Mouse (Mus musculus) adrenal gland, postnatal 14 days (tissue): ENCODE measurements at regions not wholly inside any gene's neighbourhood (a gene's known extent, or its start where the extent isn't known, plus 50 kb on each side); places are given as distances from the start of the nearest gene placed in this dataset.

Experiments used
- DNase-seq: peaks from one replicate; pipeline ENCODE4 v3.0.0; 2021; ENCODE audit warnings: mixed read lengths

DNA sequence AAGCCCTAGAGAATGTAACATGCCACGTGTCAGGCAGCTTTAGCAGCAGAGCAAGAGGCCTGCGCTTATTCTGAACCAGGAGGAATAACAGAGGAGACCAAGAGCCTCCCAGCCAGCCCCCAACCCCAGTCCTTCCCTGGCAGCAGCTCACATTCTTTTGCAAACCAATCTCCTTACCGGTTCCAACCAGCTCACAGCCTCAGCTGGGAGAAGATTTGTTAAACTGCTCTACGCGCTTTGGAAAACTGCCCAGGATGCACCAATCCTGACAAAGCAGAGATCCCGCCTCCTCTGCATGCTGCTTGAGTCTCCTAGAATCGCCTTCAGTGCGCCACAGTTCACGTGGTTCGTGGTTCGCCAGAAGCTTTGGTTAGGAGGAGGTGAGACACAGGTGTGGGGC, 51.8 kb downstream of the Gm9376 start:
- DNase-seq: no peak

DNA sequence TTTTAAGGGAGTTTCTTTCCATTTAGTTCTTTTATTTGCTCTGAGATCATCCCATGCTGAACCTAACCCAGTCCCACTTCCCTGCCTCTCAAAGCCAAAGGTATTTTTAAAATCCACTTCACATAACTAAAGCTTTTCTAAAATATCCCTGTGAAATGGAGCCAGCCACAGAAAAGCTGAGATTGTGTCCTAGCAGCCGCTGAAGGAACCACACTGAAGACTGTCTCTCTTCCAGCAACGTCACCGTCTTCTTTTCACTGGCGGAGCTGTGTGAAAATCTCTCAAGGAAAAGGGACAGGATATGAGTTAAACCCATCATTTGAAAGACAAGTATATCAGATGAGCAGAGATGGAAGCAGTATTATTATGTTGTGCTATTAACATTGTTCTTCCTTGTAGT, 53.3 kb downstream of the Gm9376 start:
- no peak for DNase-seq

DNA sequence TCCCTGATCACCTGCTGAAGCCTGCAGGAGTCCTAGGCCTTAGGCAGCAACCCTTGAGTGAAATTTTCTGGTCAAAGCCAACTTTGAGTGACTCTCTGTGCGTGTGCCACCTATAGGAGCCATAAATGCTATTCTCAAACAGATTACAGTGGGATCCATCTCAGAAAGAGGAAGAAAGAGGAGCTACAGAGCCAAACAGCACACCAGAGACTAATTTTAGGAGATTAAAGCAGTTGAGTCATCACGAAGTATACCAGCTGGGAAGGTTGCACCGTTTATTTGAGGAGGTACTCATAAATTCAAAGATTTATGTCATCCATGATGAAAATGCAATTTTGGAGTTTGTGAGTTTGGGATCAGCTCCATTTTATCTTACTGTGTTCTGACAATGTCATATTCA, 54.3 kb downstream of the Gm9376 start:
- DNase-seq: no peak

DNA sequence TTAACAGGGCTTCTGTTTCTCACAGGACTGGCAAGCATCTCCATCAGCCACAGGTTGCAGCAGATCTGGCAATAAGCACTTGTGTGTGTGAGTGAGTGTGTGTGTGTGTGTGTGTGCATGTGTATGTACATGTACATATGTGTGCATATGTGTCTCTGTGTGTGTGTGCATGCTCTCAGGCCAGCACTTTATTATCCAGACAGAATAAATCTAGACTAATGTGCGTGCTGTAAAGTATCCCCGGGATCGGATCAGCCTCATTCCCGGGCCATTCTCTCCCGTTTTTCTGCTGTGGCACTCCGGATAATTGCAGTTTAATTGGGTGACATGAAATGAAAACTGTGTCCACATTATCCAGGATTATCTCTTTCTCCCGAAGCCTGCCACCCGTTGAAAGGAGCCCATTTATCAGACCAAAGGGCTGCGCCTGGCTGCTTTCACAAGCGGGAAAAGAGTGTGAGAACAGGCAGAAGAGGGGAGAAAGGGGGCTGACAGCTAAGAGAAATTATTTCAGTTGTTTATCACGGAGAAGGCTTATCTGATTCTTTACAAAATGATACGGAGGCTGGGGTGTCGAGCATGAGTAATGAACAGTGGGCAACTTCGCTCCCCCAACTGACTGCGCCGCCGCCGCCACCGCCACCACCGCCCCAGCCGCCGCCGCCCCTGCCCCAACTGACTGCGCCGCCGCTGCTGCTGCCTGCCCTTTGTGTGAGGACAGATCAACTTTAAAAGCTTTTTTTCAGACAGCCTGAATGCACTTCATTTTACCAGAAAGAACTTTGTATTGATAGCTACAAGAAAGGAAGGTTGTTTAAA, 55.5 kb downstream of the Gm9376 start:
- DNase-seq: no peak

DNA sequence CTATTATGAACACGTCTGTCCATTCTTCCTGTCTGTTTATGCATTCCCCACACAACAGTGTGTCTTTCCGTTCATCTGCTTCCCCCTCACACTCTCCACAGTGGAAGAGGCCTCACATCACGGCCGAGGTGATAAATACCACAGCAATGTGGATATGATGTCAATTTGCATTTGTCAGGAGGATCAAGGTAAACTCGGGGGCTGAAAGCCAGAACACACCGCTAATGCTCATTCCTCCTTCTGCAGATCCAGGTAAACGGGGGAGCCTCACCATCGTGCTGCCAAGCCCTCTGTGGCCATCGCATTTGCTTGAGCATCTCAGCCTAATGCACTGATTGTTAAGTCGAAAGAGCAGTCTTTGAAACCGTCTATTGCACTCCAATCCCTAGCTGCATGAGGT, 56.1 kb downstream of the Gm9376 start:
- no peak for DNase-seq

DNA sequence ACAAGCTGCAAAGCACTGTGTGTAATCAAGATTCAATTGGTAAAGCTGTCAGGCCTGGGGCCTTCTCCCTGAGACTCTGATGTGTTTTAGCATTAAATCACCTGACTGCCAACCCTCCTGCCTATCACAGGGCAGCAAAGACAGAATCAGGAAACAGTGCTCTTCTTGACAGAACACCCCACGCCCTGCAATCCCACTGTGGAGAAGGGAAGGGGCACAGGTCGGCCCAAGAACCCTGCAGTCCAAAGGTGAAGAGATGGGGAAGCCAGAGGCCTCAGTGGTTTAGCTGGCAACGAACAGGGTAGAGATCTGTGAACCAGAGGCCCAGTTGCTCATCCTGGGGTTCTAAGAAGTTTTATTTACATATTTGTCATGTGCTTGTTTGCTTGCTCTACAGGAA, 71.3 kb downstream of the Gm9376 start:
- no peak for DNase-seq

DNA sequence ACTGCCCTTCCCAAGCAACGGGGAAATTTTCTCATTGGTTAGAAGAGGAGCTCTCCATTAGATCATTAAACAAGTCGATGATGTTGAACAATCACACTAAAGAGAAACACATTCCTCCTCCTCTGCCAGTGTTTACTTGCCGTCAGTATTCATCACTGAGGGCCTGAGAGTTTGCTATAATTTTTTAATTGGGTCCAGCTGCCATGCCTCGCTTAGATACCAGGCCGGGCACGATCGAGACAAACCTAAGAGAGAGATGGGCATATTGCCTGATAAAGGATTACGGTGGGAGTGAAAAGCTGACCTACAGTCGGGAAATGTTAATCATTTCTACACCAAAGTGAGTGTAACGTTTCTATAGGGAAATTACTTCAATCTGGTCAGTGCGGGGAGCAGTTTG, 96.2 kb downstream of the Gm9376 start:
- DNase-seq: no peak

DNA sequence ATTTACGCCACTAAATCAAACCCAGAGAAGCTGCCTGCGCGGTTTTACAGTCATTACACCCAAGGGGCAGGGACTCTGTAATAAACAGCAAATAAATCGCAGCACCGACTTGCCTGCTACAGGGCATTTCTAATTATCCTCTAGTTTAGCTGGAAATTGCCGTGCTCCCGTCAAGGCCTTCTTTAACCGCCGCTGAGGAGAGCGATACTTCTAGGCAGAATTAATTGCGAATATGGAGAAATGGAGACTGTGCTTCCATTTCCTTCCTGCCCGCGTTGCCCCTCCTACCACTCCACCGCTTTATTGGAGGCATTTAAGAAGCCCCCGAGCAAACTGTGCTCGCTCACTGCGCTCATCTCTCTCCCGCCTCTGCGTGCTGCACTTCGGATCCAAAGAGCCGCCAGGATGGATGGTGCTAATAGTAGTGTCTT, 96.6 kb downstream of the Gm9376 start:
- no peak for DNase-seq

DNA sequence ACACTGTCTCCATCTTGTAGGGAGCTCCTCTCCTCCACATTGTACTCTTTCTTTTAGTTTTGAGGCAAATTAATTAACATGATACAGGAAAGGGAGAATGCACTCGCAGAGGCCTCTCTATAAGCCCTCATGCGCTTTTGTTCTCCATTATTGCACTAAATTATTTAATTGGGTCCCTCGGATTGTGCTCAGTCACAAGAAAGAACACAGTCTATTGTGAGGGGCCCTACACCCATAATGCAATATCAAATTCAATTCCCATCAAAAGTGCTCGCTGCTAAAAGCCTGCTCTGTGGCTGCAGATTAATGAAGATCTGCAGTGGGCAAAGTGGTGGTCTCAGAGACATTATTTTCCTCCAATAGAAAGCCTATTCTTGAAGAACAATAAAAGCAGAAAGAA, 99.8 kb downstream of the Gm9376 start:
- no peak for DNase-seq

DNA sequence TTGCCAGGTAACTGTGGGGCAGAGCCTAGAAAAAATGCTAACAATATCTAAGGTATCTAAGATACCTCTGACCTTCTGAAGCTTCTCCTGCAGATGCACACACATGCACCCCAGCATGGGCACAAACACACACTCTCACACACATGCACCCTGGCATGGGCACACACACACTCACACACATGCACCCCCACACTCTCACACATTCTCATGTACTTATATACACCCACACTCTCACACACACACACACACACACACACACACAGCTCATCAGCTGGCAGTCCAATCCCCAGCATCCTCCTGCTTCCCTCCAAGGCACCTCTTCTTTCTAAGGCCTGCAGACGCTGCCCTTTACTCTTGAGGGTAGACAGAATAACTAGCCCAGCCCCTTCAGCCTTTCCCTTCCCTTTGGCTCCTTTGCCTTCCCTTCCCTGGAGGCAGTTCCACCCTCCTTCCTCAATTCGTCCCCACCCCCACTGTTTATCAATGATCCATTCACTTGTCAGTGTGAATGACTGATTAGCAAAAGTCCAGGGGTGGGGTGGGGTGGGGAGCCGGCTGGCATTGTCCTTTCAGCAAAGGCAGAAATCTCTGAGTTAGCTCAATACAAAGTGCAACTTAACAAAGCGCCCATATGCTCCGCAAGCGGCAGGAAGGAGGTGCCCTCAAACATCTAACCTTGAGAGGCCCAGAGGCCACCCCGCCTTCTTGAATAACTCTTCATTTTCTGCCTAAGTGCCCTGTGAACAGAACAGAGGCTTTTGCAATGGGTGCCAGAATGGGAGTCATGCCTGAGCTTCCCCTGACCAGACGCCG, 102.1 kb downstream of the Gm9376 start:
- DNase-seq: peak; percentile 6

DNA sequence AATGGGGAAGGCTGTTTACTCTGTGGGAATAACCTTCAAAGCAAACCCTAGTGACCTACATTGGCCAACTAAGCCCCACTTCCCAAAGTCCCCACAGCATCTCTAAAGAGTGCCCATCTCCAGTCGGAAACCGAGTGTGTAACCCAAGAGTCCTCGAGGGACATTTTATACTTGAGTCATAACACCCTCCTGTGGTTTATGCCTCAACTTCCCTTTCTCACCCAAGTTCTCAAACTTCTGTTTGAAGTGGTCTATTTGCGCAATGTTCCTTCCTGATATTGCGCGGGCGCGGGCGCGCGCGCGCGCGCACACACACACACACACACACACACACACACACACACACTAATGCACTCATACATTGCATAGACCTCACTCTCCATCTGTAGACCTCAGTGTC, 104.6 kb downstream of the Gm9376 start:
- DNase-seq: no peak

DNA sequence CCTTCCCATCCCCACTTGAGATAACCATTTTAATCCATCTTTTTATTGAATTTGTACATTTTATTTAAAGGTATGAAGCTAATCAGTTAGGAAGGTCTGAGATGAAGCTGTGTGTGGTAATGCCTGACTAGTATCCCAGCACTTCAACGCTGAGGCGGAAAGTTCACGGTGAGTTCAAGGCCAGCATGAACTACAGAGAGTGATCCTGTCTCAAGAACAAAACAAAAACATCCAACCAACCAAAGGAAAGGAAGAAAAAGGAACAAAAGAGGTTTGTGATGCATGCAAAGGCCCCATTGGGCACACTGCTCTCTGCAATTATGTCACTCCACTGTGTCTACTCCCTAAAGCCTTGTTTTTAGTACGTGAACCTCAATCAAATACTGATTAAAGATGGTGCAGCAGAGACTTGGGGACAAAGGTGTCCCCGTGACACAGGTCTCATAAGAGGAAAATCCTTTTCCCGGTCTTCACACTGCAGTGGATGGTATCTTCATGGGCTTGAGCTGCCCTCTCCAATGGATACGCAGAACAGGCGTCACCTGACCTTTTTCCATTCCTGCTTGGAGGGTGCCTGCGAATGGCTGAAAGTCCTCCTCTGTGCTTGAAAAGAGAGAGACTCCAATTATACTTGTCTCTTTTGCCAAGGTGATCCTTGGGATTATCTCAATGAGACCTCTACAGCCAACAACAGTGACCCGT, 108.2 kb downstream of the Gm9376 start:
- no peak for DNase-seq

DNA sequence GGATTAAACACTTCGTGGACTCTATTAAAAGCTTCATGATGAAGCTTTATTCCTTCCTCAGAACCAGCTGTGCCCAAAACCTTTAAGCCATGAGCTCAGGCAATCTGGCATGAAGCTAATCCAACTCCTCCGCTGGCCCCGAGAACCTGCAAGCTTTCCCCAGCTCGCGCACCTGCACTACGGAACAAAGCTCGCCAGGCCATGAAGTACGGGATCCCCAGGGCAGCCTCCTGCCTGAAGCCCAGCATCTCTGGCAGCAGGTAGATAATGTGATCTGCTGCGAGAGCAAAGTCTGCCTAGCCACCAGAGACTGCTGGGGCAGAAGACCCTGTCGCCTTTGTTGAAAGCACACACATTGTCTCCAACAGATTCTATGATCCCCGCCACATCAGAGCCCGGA, 108.9 kb downstream of the Gm9376 start:
- no peak for DNase-seq

DNA sequence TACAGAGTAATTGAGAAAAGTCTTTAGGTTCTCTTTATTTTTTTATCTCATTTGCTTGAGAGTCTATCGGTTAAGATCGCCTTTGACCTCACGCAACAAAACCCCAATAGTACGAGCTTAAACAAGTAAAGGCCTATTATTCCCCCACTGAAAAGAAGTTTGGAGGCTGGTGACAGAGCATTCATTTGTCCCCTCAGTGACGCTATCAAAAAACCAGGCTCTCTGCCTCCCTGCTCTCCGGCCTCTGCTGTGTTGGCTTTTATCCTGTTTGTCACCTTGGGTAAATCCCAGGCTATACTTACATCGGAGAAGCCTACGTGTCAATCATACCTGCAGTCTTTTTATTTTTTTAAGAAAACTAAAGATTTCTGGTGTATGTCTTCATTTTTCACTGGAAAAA, 112.9 kb downstream of the Gm9376 start:
- no peak for DNase-seq

DNA sequence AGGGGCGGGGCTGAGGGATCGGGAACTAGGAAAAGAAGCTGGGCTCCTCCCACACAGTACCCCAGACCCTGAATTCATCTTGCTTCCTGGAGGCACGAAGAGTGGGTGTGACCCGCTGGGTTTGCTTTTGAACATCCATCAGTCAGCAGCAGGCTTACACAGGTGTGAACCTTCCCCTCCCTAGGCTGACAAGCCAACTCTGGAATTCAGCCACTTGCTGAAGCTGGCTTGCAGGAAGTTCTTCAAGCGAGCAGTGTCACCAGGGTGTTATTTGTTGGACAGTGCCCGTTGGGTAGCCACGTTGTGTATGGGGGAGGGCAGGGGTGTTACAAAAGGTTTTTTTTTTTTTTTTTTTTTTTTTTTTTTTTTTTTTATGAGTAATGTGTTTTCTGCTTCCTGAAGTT, 118.8 kb downstream of the Gm9376 start:
- peak; percentile 20 for DNase-seq

DNA sequence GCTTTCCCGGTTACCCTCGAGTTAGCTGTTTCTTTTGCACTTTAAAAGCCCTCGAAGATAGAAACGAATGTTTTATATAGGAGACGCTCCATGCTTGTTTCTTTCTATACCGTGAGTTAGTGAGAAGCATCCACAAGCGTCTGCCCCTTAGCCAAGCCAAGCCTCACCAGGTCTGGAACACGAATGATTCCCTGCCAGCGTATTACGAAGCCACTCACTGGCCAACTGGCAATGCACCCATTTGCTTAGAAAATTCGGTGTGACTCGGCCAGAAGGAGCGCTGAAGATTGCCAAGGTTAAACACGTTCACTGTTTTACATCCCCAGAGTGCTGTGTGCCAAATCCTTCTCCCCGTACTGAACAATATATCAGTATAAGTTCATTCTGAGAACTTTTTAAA, 121.3 kb downstream of the Gm9376 start:
- DNase-seq: peak; percentile 28

DNA sequence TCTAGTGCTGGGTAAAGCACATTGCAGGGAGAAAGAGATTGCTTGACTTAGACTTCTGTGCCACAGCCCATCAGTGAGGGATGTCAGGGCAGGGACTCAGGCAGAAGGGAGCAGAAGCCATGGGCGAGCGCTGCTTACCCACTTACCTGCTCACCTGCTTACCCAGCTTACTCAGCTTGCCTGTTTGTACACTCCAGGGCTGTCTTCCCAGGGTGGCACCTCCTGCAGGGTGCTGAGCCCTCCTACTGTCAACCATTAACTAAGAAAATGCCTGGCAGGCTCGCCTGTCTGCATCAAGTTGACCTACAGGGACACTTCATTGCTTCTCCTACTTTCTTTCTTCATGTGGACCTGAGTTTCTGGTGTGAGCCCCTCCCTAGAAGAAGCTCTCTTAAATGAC, 124.0 kb downstream of the Gm9376 start:
- DNase-seq: no peak

DNA sequence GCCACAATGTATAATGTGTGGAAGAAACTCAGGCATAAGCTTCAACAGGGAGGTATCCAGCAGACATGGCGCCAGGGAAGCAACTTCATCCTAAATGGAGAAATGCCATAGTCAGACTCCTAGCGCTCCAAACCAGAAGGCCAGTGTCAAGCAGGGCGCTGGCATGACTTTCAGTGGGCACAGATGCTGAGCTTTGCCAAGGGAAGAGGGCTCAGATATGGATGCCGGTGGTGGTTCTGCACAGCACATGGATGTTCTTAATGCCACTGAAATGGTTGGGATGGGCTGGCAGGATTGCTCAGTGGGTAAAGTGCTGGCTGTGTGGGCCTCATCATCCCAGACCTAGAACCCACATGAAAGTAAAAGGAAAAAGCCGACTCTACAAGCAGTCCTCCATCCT, 124.8 kb downstream of the Gm9376 start:
- no peak for DNase-seq

DNA sequence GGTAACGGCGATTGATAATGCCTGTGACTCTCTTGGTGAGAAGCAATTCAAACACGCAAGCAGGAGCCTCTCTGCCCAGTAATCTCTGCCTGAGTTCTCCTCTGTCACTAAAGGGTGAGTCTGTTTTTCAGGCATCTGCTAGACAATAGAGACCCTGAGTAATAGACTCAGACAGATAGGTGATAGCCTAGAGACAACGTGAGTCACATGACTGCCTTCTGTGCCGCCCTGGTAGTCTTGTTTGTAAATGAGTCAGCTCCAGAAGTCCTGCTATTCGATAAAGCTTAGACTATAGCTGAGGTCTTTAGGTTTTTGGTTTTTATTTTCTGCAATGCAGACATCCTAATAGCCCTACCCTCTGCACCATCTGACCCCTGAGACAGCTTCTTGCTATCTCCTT, 126.9 kb downstream of the Gm9376 start:
- no peak for DNase-seq

DNA sequence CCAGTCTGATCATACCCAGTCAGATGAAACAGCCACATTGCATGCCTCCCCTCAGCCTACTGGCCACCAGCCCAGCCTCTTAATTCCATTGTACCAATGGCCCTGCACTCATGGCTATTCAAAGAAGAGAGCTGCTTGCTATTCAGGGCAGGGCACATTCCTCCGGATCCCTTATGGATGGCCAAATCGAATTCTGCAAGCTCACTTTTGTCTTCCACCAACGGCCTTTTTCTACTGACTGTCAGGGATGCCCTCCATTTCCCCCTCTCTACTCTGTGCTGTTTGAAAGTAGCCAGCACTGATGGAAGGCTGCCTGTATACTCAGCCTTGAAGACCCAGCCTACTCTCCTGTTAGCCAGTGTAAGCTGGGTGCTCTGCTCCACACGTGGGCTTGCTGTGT, 147.5 kb downstream of the Gm9376 start:
- no peak for DNase-seq

DNA sequence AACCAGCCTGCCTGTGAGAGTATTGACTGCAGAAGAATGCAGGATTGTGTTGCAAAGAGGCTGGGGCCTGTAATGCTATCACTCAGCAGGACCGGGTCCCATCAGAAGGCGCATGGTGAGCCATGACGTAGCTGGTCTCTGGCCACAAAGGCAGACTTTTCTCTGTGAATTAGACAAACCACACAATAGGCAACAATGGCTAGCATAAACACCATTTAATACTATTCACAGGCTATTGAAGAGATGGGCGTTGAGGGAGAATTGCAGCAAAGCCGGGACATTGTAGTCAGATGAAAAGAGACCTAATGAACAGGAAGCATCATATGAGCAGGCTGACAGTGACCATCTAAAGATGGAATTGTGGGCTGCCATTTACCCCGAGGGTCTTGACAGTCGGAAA, 149.4 kb downstream of the Gm9376 start:
- no peak for DNase-seq

DNA sequence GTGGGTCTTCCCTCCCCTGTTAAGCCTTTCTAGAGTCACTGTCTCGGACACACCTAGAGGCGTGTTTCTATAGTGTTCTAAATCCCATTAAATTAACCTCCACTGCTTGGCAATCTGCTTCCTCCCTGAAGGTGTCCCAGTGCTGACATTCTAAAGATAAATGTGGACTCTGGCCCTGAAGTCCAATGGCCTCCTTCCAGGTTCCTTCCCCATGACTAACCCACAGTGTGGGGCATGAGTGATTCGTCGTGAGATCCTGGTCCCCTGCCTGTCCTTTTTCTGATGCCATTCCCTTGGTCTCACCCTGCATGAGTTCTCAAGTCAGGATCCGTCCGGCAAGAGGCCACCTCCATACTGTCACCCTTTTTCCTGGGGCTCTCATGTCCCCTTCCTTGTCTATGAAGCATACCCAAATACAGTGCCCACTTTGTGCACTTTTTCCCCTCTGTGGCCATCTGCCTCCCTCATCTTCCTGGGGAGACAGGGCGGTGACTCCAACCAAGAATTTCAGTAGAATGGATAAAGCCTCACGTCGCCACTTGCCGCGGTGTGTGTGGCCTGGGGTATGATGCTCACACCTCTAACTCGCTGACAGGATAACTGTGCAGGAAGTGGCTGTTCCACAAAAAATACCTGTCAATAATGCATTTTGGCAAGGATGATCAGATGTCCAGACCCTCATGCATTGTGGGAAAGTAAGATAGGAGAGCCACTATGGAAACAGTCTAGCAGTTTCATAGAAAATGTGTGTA, 152.9 kb downstream of the Gm9376 start:
- no peak for DNase-seq
